Comparison of ENCODE assay signal across 19 mouse cellular contexts in the genomic region with DNA sequence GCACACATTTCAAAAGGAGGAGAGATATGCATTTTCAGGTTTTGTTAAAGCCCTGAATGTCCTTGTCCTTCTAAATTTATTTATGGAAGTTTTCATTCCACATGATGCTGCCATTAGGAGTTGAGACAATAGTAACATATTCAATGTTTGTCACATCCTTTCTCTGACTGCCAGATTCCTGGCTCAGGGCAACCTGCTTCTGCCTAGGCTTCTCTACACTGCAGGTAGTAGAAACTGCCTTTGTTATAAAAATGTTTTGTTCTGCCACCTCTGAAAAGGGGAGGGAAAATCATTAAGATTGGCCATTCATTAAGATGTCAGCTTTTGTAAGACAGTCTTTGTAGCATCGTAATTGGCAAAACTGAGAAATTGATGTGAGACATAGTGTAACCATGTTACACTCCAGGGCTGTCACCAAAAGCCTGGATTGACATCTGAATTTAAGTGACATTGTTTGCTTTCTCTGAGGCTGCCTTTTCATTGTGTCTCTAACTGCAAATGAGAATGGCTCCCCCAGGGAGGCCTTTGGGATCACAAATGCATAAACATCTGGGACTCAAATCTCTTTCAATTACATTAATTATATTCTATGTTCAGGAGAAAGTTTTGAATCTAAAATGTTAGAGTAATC.
A peak's percentile ranks its signal among the peaks of the same experiment; 100 is the strongest.
DNase-seq lines count a peak whose midpoint lies in the region; ATAC-seq lines count a peak whose summit lies in the region.
"Had no signal": no experiment of that assay in that cellular context is flagged by ENCODE, and none has a peak within 500 bp of the region (broad histone marks: within the 10 kb centered on the region; RNA-seq: fewer than 3 reads in every experiment).

No protein-coding gene starts in this region.

- no peaks in the 10 kb centered on the region for H3K27me3 ChIP-seq in forebrain, embryonic 11.5 days (ENCODE audit: control insufficient read depth, insufficient read depth, low read length)
- no peaks in the 10 kb centered on the region for H3K27me3 ChIP-seq in forebrain, embryonic 10.5 days (ENCODE audit: poor library complexity, severe bottlenecking)
- no peaks in the 10 kb centered on the region for H3K27me3 ChIP-seq in forebrain, embryonic 16.5 days (replicated peaks; ENCODE audit: control insufficient read depth, insufficient read depth, low read length)
- H3K27me3 ChIP-seq in midbrain, embryonic 12.5 days, result no peaks in the 10 kb centered on the region
- no peaks in the 10 kb centered on the region for H3K27me3 ChIP-seq in neural tube, embryonic 14.5 days (ENCODE audit: control insufficient read depth, insufficient read depth, low read length)
- no peaks in the 10 kb centered on the region for H3K27me3 ChIP-seq in intestine, embryonic 15.5 days (replicated peaks)

- no peak overlapping the region for H3K9ac ChIP-seq in forebrain, embryonic 11.5 days (ENCODE audit: low read length)
- H3K9ac ChIP-seq in forebrain, embryonic 16.5 days (replicated peaks; ENCODE audit: low read depth, low read length), result no peak overlapping the region
- no peak overlapping the region for H3K9ac ChIP-seq in midbrain, embryonic 12.5 days (replicated peaks)
- no peak overlapping the region for H3K9ac ChIP-seq in neural tube, embryonic 14.5 days (replicated peaks; ENCODE audit: low read depth, low read length)
- H3K9ac ChIP-seq in intestine, embryonic 15.5 days, result no peak overlapping the region

- ATAC-seq in forebrain, embryonic 11.5 days (replicated peaks; ENCODE audit: low FRiP score), result peak; percentile 69
- ATAC-seq in forebrain, embryonic 16.5 days, result peak; percentile 93
- peak; percentile 75 for ATAC-seq in midbrain, embryonic 12.5 days (ENCODE audit: low FRiP score, low read depth)
- peak; percentile 70; the same call in 1 of the 2 replicates for ATAC-seq in neural tube, embryonic 14.5 days (ENCODE audit: low read depth)
- no peak for ATAC-seq in intestine, embryonic 15.5 days
- ATAC-seq: inflammation-experienced regulatory T-cells, adult 6 months had no signal

- 13% methylated on average over 1 of the region's 1 CpGs for WGBS in forebrain, embryonic 11.5 days
- 30% methylated on average over 1 of the region's 1 CpGs for WGBS in forebrain, embryonic 10.5 days
- 5% methylated on average over 1 of the region's 1 CpGs for WGBS in forebrain, embryonic 16.5 days
- 15% methylated on average over 1 of the region's 1 CpGs for WGBS in midbrain, embryonic 12.5 days
- 10% methylated on average over 1 of the region's 1 CpGs for WGBS in neural tube, embryonic 14.5 days
- WGBS in intestine, embryonic 15.5 days, result 63% methylated on average over 1 of the region's 1 CpGs

- H3K4me1 ChIP-seq in forebrain, embryonic 11.5 days (replicated peaks; ENCODE audit: control insufficient read depth, insufficient read depth, low read length), result no peaks in the 10 kb centered on the region
- peaks cover 16% of the 10 kb centered on the region for H3K4me1 ChIP-seq in forebrain, embryonic 10.5 days
- H3K4me1 ChIP-seq in forebrain, embryonic 16.5 days (replicated peaks; ENCODE audit: control insufficient read depth, insufficient read depth, low read length), result no peaks in the 10 kb centered on the region; the same call in 1 of the 2 replicates
- peaks cover 11% of the 10 kb centered on the region; the same call in 1 of the 2 replicates for H3K4me1 ChIP-seq in midbrain, embryonic 12.5 days
- no peaks in the 10 kb centered on the region for H3K4me1 ChIP-seq in neural tube, embryonic 14.5 days (ENCODE audit: control insufficient read depth, insufficient read depth, low read length)
- H3K4me1 ChIP-seq in intestine, embryonic 15.5 days (replicated peaks), result no peaks in the 10 kb centered on the region
- H3K4me1 ChIP-seq: heart, embryonic 10.5 days had no signal

- no peak overlapping the region for H3K4me3 ChIP-seq in forebrain, embryonic 11.5 days (ENCODE audit: low read depth, low read length)
- H3K4me3 ChIP-seq in forebrain, embryonic 10.5 days, result no peak overlapping the region
- no peak overlapping the region for H3K4me3 ChIP-seq in forebrain, embryonic 16.5 days (replicated peaks; ENCODE audit: low read length)
- H3K4me3 ChIP-seq in midbrain, embryonic 12.5 days, result no peak overlapping the region
- H3K4me3 ChIP-seq in neural tube, embryonic 14.5 days (ENCODE audit: low read depth, low read length), result no peak overlapping the region
- H3K4me3 ChIP-seq in intestine, embryonic 15.5 days (replicated peaks), result no peak overlapping the region
- H3K4me3 ChIP-seq: erythroblast, embryonic 14.5 days; heart, embryonic 10.5 days had no signal

- H3K36me3 ChIP-seq in forebrain, embryonic 11.5 days (ENCODE audit: control insufficient read depth, insufficient read depth, low read length), result no peaks in the 10 kb centered on the region
- no peaks in the 10 kb centered on the region for H3K36me3 ChIP-seq in forebrain, embryonic 10.5 days (replicated peaks)
- H3K36me3 ChIP-seq in forebrain, embryonic 16.5 days (ENCODE audit: control insufficient read depth, insufficient read depth), result no peaks in the 10 kb centered on the region
- H3K36me3 ChIP-seq in midbrain, embryonic 12.5 days, result no peaks in the 10 kb centered on the region
- no peaks in the 10 kb centered on the region for H3K36me3 ChIP-seq in neural tube, embryonic 14.5 days (ENCODE audit: control insufficient read depth, insufficient read depth, low read length)
- no peaks in the 10 kb centered on the region for H3K36me3 ChIP-seq in intestine, embryonic 15.5 days
- H3K36me3 ChIP-seq: heart, embryonic 10.5 days had no signal

- no peak for DNase-seq in forebrain, embryonic 11.5 days (ENCODE audit: low spot score)
- no peak for DNase-seq in forebrain, embryonic 10.5 days (ENCODE audit: extremely low spot score, low spot score)
- no peak for DNase-seq in cerebellum, adult 9-10 months
- DNase-seq in heart, adult 11 months, result no peak
- DNase-seq: adrenal gland, adult 8-10 months; gastrocnemius, postnatal 25 days; heart, postnatal 10 days; kidney, postnatal 4 days; lung, adult 2 months; right cerebral cortex, postnatal 25 days had no signal

- no peaks in the 10 kb centered on the region for H3K9me3 ChIP-seq in forebrain, embryonic 11.5 days (ENCODE audit: control insufficient read depth, low read length)
- H3K9me3 ChIP-seq in forebrain, embryonic 10.5 days, result no peaks in the 10 kb centered on the region
- H3K9me3 ChIP-seq in forebrain, embryonic 16.5 days (ENCODE audit: control insufficient read depth, low read length), result no peaks in the 10 kb centered on the region
- no peaks in the 10 kb centered on the region for H3K9me3 ChIP-seq in midbrain, embryonic 12.5 days
- H3K9me3 ChIP-seq in neural tube, embryonic 14.5 days (ENCODE audit: control insufficient read depth, low read length), result no peaks in the 10 kb centered on the region
- no peaks in the 10 kb centered on the region for H3K9me3 ChIP-seq in intestine, embryonic 15.5 days
- H3K9me3 ChIP-seq: heart, embryonic 10.5 days had no signal

- H3K27ac ChIP-seq in forebrain, embryonic 11.5 days (ENCODE audit: low read depth, low read length), result no peak overlapping the region
- no peak overlapping the region for H3K27ac ChIP-seq in forebrain, embryonic 10.5 days
- no peak overlapping the region for H3K27ac ChIP-seq in forebrain, embryonic 16.5 days (ENCODE audit: low read length)
- no peak overlapping the region for H3K27ac ChIP-seq in midbrain, embryonic 12.5 days (replicated peaks)
- no peak overlapping the region for H3K27ac ChIP-seq in neural tube, embryonic 14.5 days (ENCODE audit: low read depth, low read length)
- H3K27ac ChIP-seq in intestine, embryonic 15.5 days, result no peak overlapping the region
- H3K27ac ChIP-seq: heart, embryonic 10.5 days; macrophage; stomach, postnatal 0 days had no signal

- no peak overlapping the region for H3K4me2 ChIP-seq in forebrain, embryonic 11.5 days (ENCODE audit: low read depth, low read length, severe bottlenecking)
- H3K4me2 ChIP-seq in forebrain, embryonic 16.5 days (ENCODE audit: low read length), result no peak overlapping the region
- no peak overlapping the region for H3K4me2 ChIP-seq in midbrain, embryonic 12.5 days (replicated peaks)
- H3K4me2 ChIP-seq in neural tube, embryonic 14.5 days (ENCODE audit: low read depth, low read length), result no peak overlapping the region
- no peak overlapping the region for H3K4me2 ChIP-seq in intestine, embryonic 15.5 days (replicated peaks)
